Mouse (Mus musculus) layer of hippocampus, adult 18-20 months (tissue): ENCODE results near the gene Ube2cbp. TPM values are rescaled to one million over a fixed set of nuclear protein-coding genes. Genes with fewer than 3 reads are reported as not detected.

Experiments
- DNase-seq, 2 experiments: peaks; one replicate each; pipeline ENCODE4 v3.0.0; 2022; ENCODE audit warnings: low spot score in 2 of 2
- long read RNA-seq: library from polyadenylated mRNA; stranded (forward); transcript quantifications from one replicate; pipeline ENCODE4 v2.0.0, GENCODE M21; 2021
- total RNA-seq, 2 experiments: library from RNA; stranded (reverse); gene quantifications; 2 replicates each; pipeline ENCODE4 v1.2.3; 2021

Gene Ube2cbp
- 1 to 10 TPM; 4.5 to 5.4 TPM for total RNA-seq
- long read RNA-seq, partial matches to known transcripts: 1 of 6 reads
- long read RNA-seq, other reads (novel, unspliced or antisense): 4 of 6 reads

DNA sequence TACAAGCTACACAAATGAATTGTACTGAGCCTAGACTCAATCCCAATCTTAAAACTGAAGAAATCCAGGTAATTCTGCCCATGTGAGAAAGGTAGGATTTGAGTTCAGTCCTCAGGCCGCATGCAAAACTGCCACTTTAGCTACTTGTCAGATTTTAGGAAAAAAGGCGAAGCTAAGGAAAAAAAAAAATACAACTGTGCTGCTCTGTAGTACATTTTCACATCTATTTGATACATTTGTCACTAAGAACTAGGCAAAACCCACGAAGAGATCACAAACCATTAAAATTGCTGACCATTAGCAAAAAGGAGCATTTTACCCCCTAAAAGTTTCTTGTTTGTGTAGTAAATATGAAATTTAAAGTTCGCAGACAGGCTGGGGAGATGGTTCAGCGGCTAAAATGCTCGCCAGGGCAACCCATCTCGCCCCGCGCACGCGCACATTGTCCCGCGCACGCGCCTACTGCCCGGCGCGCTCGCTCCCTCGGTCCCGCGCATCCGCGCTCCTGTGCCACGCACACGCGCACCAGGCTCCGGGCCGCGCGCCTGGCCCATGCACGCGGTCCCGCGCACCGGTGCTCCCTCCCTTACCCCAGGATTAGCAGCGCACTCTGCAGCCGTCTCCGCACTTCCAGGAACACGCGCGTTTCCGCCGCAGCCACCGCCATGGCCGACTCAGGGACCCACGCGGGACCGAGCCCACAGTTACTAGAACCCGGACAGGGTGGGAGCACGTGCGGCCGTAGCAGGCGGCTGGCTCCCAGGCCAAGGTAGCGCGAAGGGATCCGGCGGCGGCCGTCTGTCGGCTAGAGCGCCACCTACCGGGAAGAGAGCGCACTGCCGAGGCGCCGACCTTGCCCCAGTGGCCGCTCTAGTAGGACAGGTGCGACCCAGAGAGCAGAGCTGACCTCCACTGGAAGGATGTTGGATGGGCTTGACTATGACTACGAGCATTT lies at the start of gene Ube2cbp:
TSS of gene Ube2cbp (minus strand) at position 800 of the 955 bp plus-strand sequence.
- peak; percentile 86 to 93 for DNase-seq

DNA sequence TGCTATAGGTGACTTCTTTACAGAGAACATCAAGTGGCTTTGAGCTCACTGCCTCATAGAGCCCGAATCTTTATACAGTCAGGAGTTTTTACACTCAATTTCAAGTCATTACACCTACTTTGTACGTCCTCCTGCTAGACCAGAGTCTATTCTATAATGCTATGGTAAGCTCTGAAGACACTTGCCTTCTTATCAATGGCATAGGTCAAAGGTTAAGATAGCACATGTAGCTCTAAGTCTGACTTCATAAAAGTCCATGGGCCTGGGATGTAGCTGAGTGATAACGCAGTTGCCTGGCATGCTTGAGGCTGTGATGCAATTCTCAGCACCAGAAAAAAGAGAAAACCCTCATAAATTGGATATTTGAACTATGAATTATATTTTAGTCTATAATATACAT lies 49.6 kb upstream of the Ube2cbp start:
- no peak for DNase-seq

DNA sequence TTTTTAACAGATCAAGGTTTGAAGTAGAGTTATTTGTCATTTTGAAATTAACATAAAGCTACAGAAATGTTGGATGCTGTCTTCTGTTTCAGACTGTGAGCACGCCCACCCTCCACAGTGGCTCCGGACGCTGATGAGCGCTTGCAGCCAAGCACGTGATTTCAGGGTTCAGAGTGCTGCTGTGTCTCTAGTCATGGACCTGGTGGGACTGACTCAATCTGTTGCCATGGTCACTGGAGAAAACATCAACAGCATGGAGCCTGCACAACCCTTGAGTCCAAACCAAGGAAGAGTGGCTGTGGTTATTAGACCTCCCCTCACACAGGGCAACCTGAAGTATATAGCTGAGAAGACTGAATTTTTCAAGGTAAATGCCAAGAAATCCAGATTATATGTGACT lies 49.0 kb upstream of the Ube2cbp start:
- no peak for DNase-seq

DNA sequence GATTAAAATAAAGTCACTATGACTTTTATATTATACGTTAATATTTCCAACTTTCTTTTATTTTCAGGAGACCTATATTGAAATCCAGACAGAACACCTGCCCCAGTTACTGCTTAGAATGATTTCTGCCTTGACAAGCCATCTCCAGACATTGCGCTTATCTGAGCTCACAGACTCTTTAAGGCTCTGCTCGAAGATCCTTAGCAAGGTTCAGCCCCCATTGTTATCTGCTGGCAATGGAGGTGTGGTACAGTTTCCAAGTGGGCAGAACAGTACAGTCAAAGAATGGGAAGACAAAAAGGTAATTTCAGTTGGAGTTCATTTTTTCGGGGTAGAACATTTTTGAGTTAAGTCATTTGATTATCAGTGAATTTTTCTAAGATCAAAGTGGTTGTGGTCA lies 42.7 kb upstream of the Ube2cbp start:
- DNase-seq: no peak

DNA sequence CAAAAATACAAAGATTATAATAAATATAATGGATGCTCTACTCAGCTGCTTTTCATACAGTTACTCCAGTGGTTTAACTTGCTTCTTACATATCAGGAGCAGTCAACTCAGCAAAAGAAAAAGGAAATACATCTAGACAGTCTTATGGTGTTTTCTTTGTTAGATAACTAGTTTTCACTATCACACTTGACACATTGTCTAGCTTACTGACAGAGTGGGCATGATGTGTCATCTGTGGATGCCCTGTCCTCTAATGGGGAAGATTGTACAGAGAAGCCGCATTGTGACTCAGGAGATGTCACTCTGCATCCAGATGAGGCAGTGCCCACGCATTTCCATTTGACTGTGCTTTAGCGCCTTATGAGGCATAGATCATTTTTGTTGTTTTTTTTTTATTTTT lies 34.3 kb upstream of the Ube2cbp start:
- DNase-seq: no peak

DNA sequence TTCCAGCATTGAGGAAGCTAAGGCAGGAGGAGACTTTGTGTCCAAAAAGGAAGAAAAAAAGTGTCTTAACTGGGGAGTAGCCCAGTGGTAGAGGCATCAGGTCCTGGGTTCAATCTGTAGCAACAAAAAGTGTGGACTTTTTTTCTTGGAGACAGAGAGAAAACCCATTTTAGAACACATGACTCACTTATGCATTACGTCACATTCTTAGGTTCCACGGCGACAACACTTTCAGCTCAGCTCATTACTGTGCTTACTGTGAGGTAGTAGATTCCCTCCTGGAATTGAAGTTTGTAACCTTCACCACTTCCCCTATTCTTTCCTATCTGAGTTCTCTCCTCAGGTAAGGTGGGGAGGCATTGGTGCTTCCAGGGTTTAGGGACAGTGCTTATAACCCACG lies 31.5 kb upstream of the Ube2cbp start:
- no peak for DNase-seq

DNA sequence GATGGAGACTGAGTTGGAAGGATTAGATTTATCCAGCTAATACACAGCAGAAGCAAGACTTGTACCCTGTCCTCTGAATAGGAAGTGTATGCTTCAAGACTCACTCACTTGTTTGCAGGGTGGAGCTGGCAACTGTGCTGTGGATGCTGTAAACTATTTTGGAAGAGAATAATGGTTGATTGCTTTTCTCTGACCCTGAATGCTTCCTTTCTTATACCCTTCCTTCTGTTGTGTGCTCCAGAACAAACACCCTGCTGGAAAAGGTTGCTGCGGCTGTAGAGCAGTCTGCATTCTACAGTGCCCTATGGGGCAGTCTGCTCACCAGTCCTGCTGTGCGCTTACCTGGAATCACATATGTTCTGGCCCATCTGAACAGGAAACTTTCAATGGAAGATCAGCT lies 27.0 kb upstream of the Ube2cbp start:
- DNase-seq: no peak

DNA sequence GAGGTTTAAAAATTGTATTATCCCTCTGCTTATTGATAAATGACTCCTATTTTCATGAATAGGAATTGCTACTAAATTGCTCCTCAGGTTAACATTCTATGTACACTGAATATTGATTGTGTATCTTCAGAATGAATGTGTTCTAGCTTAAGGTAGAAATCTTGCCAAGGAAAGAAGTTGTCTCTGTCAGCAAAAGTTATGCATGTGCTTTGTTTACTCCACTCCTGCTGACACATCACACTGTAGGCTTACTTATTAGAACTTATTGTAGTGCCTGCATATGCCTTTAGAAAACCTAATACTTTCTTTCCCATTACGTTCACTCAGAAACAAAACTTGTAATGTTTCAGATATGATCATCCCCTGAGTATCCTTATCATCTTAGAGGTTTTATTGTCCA lies 17.5 kb upstream of the Ube2cbp start:
- no peak for DNase-seq

DNA sequence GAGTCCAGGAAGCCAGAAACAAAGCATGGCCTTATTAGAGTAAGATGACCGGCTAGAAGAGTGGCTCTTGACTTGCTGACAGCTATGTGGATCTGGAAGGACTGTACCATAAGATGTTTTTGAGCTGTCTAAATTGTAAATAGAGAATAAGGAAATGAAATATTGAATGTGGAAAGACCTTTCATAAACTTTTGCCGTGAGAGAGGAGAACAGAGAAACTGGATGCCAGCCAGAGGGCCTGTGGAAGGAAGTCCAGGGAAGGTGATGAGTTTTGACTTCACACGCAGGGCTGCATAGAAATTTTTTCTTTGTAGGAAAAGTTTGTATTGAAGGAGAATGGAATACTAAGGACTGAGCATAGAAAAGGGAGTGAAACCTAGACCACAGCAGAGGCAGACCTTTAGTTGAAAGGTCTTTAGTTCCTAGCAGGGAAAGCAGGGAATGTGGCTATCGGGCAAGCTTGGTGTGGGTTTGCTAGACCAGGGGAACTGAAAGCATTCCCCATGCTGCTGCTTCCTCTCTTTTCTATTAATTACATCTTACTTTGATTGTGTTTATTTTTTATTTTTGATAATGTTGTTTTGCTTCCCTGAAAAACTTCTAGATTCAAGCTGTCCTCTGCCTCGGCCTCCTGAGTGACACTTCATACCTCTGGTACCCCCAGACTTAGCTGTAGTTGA lies 13.8 kb upstream of the Ube2cbp start:
- no peak for DNase-seq

DNA sequence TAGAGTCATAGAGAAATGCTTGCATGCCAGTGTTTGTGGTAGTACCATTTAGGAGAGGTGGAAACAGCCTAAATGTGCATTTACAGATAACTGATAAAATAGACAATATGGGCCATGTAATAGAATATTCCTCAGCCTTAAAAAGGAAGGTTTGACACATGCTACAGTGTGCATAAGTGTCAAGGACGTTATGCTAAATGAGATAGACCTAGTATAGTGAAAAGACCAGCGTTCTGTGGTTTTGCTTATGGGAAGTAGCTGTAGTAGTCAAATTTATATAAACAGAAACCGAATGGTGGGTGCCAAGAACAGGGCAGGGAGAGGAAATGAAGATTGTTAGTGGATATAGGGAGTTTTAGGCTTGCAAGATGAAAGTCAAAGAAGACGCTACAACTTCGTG lies 12.0 kb upstream of the Ube2cbp start:
- DNase-seq: no peak

DNA sequence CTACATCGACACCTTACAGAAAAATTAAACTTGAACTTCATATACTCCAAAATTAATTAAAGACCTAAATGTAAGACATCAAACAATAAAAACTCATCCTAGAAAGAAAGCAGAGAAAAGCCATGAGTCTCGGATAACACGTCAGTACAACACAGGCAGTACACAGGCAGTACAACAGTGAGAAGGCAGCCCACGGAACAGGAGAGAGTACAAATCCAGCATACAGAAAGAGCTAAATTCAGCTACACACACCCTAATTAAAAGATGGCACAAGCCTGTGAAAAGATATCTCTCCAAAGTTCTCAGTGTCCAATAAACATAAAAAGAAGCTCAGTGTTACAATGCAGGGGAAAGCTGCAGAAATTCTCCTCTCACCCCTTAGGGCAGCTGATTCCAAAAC lies 11.2 kb upstream of the Ube2cbp start:
- no peak for DNase-seq

DNA sequence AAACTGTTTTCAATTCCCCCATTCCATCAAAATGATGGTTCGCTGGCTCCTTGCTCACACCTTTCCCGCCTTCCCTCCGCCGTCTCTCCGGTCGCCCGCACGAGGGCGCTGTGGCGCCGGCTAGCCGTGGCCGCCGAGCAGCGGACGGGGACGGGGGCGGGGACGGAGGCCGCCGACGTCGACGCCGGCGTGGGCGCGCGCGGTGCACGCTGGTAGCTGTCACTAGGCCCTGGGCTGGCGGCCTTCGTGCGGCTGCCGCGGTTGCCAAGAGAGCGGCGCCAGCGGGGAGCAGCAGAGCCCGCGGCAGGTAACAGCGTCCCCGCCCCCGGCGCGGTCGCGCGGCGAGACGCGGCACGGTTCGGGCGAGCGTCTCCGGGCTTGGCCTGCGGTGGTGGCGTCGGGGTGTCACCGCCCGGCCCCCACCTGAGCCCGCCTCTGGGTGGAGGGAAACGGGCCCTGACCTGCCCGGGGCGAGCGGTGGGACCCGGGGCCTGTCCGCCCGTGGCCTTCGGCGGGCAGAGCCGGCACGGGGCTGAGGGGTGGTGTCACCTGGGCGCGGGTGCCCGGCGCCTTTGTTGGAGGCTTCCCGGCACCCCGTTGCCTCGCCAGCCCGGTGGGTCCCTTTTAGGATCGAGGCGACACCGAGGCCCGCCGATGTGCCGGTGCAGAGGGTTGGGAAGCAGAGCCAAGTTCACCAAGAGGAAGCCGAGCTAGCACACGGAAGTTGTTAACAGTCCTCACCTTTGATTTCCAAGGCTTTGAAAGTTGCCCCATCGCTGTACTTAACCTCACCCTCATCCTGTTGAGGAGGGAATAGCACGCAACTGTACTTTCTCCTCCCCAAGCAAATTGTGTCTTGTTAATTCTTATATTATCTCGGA lies 2.5 kb upstream of the Ube2cbp start, which contains the start of gene Dop1a:
TSS of gene Dop1a (plus strand) at position 165 of the 881 bp plus-strand sequence.
- DNase-seq: peak; percentile 80 to 91

DNA sequence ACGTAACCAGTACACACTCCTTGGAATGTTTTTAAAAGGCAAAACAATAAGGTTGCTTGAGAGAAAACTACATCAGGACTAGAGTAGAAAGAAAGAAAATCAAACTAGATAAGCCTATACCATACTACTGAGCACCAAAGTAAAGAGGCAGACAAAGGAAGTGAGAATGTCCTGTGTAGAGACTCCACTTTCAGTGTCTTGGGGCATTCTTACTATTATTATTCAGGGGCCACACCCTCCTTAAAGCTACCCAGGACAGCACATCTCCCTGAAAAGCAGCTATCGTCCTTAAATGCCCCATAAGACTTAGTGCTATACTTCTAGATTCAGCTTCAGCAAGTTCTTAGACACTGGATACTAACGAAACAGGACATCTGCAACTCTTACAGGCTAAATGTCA lies 11.1 kb downstream of the Ube2cbp start:
- no peak for DNase-seq

DNA sequence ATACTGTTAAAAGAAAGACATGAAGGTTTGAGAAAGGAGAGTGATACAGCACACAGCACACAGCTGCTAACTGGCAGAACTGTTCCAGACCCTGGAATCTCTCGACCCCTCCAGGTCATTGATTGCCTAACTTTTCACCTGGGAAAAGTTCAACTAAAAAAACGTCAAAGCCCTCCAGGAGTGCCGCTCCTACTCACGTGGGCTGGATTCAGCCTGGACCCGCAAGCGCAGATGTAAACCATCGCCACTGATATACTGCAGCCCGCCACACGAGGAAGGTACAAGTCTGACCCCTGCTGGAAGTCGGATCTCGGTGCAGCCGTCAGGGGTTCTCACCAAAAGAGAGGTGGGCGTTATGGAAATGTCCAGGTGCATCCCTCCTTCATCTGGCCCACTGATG lies 13.1 kb downstream of the Ube2cbp start:
- peak; percentile 39 to 66 for DNase-seq

DNA sequence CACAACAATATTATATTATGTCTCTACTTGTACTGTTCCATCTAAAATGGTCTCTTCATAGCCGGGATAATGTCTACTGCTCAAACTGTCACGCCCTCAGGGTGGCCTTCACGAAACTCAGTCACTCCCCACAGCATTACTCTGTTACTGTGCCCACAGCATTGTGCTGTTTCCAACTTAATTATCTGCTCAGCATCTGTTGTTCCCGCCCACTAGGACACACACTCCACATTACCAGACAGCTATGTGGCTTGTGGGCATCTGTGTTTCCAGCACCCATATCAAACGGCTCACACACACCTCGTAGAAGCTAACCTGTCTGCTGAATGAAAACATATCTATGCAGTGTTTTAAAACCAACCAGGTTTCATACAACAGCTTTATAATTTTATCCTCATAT lies 13.7 kb downstream of the Ube2cbp start:
- peak in 1 of 2 experiments; percentile 63 for DNase-seq

DNA sequence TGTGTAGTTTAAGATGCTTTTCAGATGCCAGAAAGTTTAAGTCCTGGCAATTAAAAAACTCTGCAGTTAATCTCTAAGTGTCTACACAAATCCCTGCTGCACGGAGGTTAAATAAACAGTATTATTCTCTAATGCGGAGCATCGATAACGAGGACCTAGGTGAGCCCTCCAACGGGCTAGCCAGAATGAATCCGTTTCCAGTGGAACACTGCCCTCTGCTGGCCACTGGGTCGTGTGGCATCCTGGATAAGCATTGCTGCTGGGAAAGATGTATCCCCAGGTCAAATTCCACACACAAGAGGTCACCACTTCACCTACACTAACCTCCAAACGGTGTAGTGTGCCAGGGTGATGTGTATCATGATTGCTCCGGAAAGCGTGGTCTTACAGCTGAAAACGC lies 15.2 kb downstream of the Ube2cbp start:
- DNase-seq: peak; percentile 62 to 87

DNA sequence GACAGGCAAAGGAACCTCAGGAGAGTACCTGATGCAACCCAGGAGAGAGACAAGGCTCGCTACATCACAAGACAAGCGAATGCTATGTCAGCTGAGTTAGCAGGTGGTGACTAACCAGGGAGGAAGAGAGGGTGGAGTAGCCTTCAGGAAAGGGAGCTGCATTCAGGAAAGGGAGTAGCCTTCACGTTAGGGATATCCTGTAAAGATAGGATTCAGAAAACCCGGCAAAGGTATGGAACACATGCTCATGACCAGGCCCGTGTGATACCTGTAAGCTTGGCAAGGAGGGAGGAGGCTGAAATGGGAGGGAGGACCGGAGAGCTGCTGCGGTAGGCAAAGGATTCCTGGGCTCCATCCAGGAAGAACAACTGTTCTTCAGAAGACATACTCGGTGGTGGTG lies 17.3 kb downstream of the Ube2cbp start:
- no peak for DNase-seq

DNA sequence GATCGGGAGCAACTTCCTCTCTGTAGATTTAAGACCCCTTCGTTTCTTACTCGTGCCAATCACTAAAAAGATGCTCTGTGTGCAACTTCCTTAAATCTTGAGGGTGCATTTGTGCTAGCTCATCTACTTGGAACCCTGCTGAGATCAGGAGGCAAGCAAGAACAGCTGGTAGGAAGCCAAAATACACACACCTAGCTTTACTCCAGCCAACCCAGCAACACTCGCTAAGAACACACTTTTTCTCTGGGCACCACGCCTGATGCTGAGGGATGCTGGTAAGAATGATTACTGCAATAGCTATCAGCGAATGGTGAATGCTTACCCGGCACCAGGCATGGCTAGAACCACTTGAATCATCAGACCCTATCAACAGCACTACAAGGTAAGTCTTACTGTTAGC lies 17.9 kb downstream of the Ube2cbp start:
- DNase-seq: no peak

DNA sequence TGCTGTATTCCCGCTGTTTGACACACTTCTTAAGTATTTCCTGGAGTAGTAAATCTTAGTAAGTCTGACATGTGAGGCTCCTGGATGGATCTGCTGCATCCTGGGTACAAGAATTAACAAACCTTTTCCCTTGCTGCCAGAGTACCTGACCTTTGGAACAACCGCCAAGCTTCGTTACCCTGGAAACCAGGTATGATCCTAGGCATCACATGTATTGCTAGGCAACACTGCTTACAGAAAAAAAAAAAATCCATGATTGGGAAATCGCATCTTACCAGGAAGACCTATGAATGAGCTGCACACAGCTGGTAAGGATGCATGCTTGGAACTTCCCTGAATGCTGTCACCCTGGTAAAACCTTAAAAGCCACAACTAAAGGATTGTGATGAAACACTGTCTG lies 22.5 kb downstream of the Ube2cbp start:
- no peak for DNase-seq

DNA sequence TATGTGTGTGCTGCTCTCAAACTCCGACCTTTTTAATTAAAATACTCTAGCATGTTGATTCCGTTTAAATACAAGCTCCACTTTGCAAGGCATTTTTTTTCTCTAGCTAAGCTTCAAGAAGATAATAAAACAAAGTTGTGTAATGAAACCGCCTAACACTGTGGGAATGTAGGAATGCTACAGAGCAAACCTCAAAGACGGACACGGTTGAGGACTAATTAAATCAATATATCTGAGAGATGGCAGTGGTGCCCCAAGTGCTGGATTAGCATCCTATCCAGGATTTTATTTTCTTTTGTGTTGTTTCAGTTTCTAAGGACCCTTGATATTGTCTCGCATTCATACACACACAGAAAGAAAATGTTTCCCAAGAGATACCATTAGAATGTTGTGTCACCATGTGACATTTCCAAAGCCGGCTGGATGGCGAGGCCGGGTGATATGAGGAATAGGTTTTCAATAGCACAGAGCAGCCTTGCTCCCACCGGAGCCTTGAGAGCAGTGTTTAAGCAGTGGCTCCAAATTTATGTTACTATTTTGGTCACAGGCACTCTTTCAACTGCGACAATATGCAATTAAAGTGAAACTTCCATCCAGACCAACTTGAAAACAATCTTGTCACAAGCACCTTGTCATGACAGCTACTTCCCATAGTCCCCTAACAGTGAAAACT lies 26.3 kb downstream of the Ube2cbp start:
- DNase-seq: no peak

DNA sequence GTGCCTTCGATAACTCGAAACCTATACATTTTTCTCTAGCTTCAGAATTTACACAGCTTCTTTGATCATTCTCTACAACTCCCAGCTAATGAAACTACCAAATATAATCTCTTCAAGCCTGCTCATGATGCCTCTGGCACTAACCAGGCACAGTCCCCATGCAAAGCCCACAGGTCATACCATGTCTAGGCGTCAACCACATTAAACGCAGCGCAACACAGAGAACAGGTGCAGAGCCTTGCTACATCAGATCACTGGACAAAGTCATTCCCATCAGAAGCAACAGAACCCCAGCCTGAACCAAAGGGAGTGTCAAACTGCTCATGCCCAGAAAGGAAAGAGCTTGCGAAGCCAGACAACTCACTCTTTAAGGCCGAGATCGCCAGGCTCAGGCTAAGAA lies 28.1 kb downstream of the Ube2cbp start:
- no peak for DNase-seq
